Mouse (Mus musculus) forebrain, embryonic 10.5 days (tissue): ENCODE data around the gene Txndc9. TPM values are rescaled to one million over a fixed set of nuclear protein-coding genes. Genes with fewer than 3 reads are reported as not detected.

Experiments used
- DNase-seq: peaks from one replicate; pipeline ENCODE4 v3.0.0-alpha.2; 2017; ENCODE audit warnings: low spot score; ENCODE audit errors: extremely low spot score
- H3K27ac ChIP-seq: fragments of 300-500 bp; sonication (generic); 2 replicates; pipeline ENCODE4 v1.5.1; 2016; ENCODE audit warnings: mild to moderate bottlenecking
- H3K27me3 ChIP-seq: fragments of 300-500 bp; sonication (generic); 2 replicates; pipeline ENCODE4 v1.6.1; 2016; ENCODE audit warnings: mild to moderate bottlenecking; ENCODE audit not compliant: poor library complexity, severe bottlenecking
- H3K36me3 ChIP-seq: fragments of 300-500 bp; sonication (generic); replicated peaks from 2 replicates; pipeline ENCODE4 v1.6.1; 2016; ENCODE audit warnings: mild to moderate bottlenecking, moderate library complexity
- H3K4me1 ChIP-seq: fragments of 300-500 bp; sonication (generic); 2 replicates; pipeline ENCODE4 v1.6.1; 2016
- H3K4me3 ChIP-seq: fragments of 300-500 bp; sonication (generic); 2 replicates; pipeline ENCODE4 v1.5.1; 2016; ENCODE audit warnings: mild to moderate bottlenecking, moderate library complexity
- H3K9me3 ChIP-seq: fragments of 300-500 bp; sonication (generic); 2 replicates; pipeline ENCODE4 v1.6.1; 2016; ENCODE audit warnings: mild to moderate bottlenecking, moderate library complexity
- WGBS: fragments of 180-500 bp; shearing (Covaris S2); methylation state at CpG from one replicate; pipeline ENCODE4 v1.1.7; 2016; 5-methylcytosine and 5-hydroxymethylcytosine counted together
- polyA plus RNA-seq: library from polyadenylated mRNA; unstranded; fragments of >200 nt; fragmentation: Nextera tagmentation; extraction: Ambion mirVana; gene quantifications from 2 replicates; pipeline ENCODE4 v1.2.1, GENCODE M21; 2016

The Txndc9 gene
- 134 and 140 TPM in 2 replicates for polyA plus RNA-seq

GRCm38 (mm10) chr1:37997867-37998266 lies at the start of gene Txndc9, which contains the start of gene Eif5b:
TSS of gene Txndc9 (minus strand) at chr1:37997893.
TSS of gene Eif5b (plus strand) at chr1:37998010.
- peak within 1 kb of the TSS; percentile 96 for H3K27ac ChIP-seq
- DNase-seq: peak; percentile 92
- H3K27me3 ChIP-seq: no peaks in the 10 kb centered on the region
- no peaks in the 10 kb centered on the region for H3K9me3 ChIP-seq
- peaks cover 18% of the 10 kb centered on the region for H3K4me1 ChIP-seq
- H3K4me3 ChIP-seq: peak within 1 kb of the TSS; percentile 96
- under 1% methylated on average over 50 of the region's 50 CpGs for WGBS
- peaks cover 33% of the 10 kb centered on the region for H3K36me3 ChIP-seq

GRCm38 (mm10) chr1:38038898-38039297 lies 41.2 kb upstream of the Txndc9 start:
- peaks cover 96% of the 10 kb centered on the region for H3K36me3 ChIP-seq
- H3K4me1 ChIP-seq: no peaks in the 10 kb centered on the region
- no peak for DNase-seq
- no peaks in the 10 kb centered on the region for H3K27me3 ChIP-seq
- H3K9me3 ChIP-seq: no peaks in the 10 kb centered on the region
- no peak overlapping the region for H3K27ac ChIP-seq
- 97% methylated on average over 2 of the region's 2 CpGs for WGBS
- H3K4me3 ChIP-seq: no peak overlapping the region

- H3K27me3 ChIP-seq: no peaks in the 10 kb centered on the region
- H3K36me3 ChIP-seq: peaks cover 98% of the 10 kb centered on the region
- H3K9me3 ChIP-seq: no peaks in the 10 kb centered on the region
- 91% methylated on average over 5 of the region's 5 CpGs for WGBS
- no peak for DNase-seq
- no peak overlapping the region for H3K4me3 ChIP-seq
- H3K4me1 ChIP-seq: no peaks in the 10 kb centered on the region
- H3K27ac ChIP-seq: no peak overlapping the region
Measured at GRCm38 (mm10) chr1:38037375-38037774, 39.7 kb upstream of the Txndc9 start.

GRCm38 (mm10) chr1:38035521-38035920 lies 37.8 kb upstream of the Txndc9 start:
- H3K4me3 ChIP-seq: no peak overlapping the region
- H3K27me3 ChIP-seq: no peaks in the 10 kb centered on the region
- 94% methylated on average over 4 of the region's 4 CpGs for WGBS
- no peak overlapping the region for H3K27ac ChIP-seq
- H3K36me3 ChIP-seq: peaks cover 90% of the 10 kb centered on the region
- no peaks in the 10 kb centered on the region for H3K4me1 ChIP-seq
- H3K9me3 ChIP-seq: no peaks in the 10 kb centered on the region
- DNase-seq: no peak

- WGBS: 94% methylated on average over 5 of the region's 5 CpGs
- peaks cover 69% of the 10 kb centered on the region for H3K36me3 ChIP-seq
- H3K4me3 ChIP-seq: no peak overlapping the region
- H3K9me3 ChIP-seq: no peaks in the 10 kb centered on the region
- H3K4me1 ChIP-seq: no peaks in the 10 kb centered on the region
- no peaks in the 10 kb centered on the region for H3K27me3 ChIP-seq
- no peak for DNase-seq
- no peak overlapping the region for H3K27ac ChIP-seq
Measured at GRCm38 (mm10) chr1:38031391-38031790, 33.7 kb upstream of the Txndc9 start.

GRCm38 (mm10) chr1:38027301-38027700 lies 29.6 kb upstream of the Txndc9 start:
- Histone ChIP-seq H3K4me1 (no peaks in the 10 kb centered on the region), H3K9me3 (no peaks in the 10 kb centered on the region), H3K36me3 (peaks cover 58% of the 10 kb centered on the region), H3K27ac (no peak overlapping the region), H3K4me3 (no peak overlapping the region), H3K27me3 (no peaks in the 10 kb centered on the region)
- no peak for DNase-seq
- WGBS: 92% methylated on average over 7 of the region's 7 CpGs

GRCm38 (mm10) chr1:38014551-38015203 lies 17.0 kb upstream of the Txndc9 start:
- 92% methylated on average over 2 of the region's 2 CpGs for WGBS
- H3K4me3 ChIP-seq: no peak overlapping the region
- no peaks in the 10 kb centered on the region for H3K4me1 ChIP-seq
- no peak overlapping the region for H3K27ac ChIP-seq
- no peak for DNase-seq
- H3K27me3 ChIP-seq: no peaks in the 10 kb centered on the region
- H3K36me3 ChIP-seq: peaks cover 22% of the 10 kb centered on the region
- H3K9me3 ChIP-seq: no peaks in the 10 kb centered on the region

GRCm38 (mm10) chr1:38012509-38012908 lies 14.8 kb upstream of the Txndc9 start:
- H3K36me3 ChIP-seq: no peaks in the 10 kb centered on the region
- no peak overlapping the region for H3K27ac ChIP-seq
- no peaks in the 10 kb centered on the region for H3K4me1 ChIP-seq

GRCm38 (mm10) chr1:38012104-38012503 lies 14.4 kb upstream of the Txndc9 start:
- Histone ChIP-seq H3K27ac (no peak overlapping the region), H3K4me1 (no peaks in the 10 kb centered on the region), H3K9me3 (no peaks in the 10 kb centered on the region), H3K36me3 (no peaks in the 10 kb centered on the region), H3K4me3 (no peak overlapping the region), H3K27me3 (no peaks in the 10 kb centered on the region)
- 91% methylated on average over 3 of the region's 3 CpGs for WGBS
- no peak for DNase-seq

More at GRCm38 (mm10) chr1:38012509-38012908, 14.8 kb upstream of the Txndc9 start:
- no peaks in the 10 kb centered on the region for H3K27me3 ChIP-seq
- H3K4me3 ChIP-seq: no peak overlapping the region
- H3K9me3 ChIP-seq: no peaks in the 10 kb centered on the region
- no peak for DNase-seq

- H3K27ac ChIP-seq: no peak overlapping the region
- no peak overlapping the region for H3K4me3 ChIP-seq
- H3K9me3 ChIP-seq: no peaks in the 10 kb centered on the region
- no peaks in the 10 kb centered on the region for H3K27me3 ChIP-seq
- no peaks in the 10 kb centered on the region for H3K4me1 ChIP-seq
- DNase-seq: no peak
- WGBS: 80% methylated on average over 6 of the region's 6 CpGs
- no peaks in the 10 kb centered on the region for H3K36me3 ChIP-seq
Measured at GRCm38 (mm10) chr1:38011647-38012046, 14.0 kb upstream of the Txndc9 start.

- 0 out of 2 replicates have a peak, but pooled peaks cover 3% of the 10 kb centered on the region for H3K36me3 ChIP-seq
- no peaks in the 10 kb centered on the region for H3K9me3 ChIP-seq
- H3K27me3 ChIP-seq: no peaks in the 10 kb centered on the region
- H3K27ac ChIP-seq: no peak overlapping the region
- WGBS: 81% methylated on average over 3 of the region's 3 CpGs
- no peak for DNase-seq
- H3K4me1 ChIP-seq: no peaks in the 10 kb centered on the region
- no peak overlapping the region for H3K4me3 ChIP-seq
Measured at GRCm38 (mm10) chr1:38006741-38007140, 9.0 kb upstream of the Txndc9 start.

GRCm38 (mm10) chr1:38003046-38003445 lies 5.4 kb upstream of the Txndc9 start:
- no peak for DNase-seq
- WGBS: 88% methylated on average over 3 of the region's 3 CpGs
- Histone ChIP-seq H3K9me3 (no peaks in the 10 kb centered on the region), H3K27me3 (no peaks in the 10 kb centered on the region), H3K4me3 (no peak overlapping the region), H3K4me1 (peaks cover 12% of the 10 kb centered on the region), H3K27ac (no peak overlapping the region), H3K36me3 (peaks cover 6% of the 10 kb centered on the region; the same call in 1 of the 2 replicates)

- peaks cover 6% of the 10 kb centered on the region; the same call in 1 of the 2 replicates for H3K36me3 ChIP-seq
- peaks cover 12% of the 10 kb centered on the region for H3K4me1 ChIP-seq
- DNase-seq: no peak
- H3K9me3 ChIP-seq: no peaks in the 10 kb centered on the region
- H3K4me3 ChIP-seq: no peak overlapping the region
- WGBS: 95% methylated on average over 9 of the region's 9 CpGs
- H3K27me3 ChIP-seq: no peaks in the 10 kb centered on the region
- H3K27ac ChIP-seq: no peak overlapping the region
Measured at GRCm38 (mm10) chr1:38001956-38002355, 4.3 kb upstream of the Txndc9 start.
